Mouse (Mus musculus) spleen, adult 2 months (tissue): ENCODE data around the gene Tmem95. TPM values are rescaled to one million over a fixed set of nuclear protein-coding genes. Genes with fewer than 3 reads are reported as not detected.

Experiments
- DNase-seq, 2 experiments: peaks; one replicate each; pipeline versions ENCODE4 v3.0.0 to v3.0.0-alpha.2; 2012 to 2021; ENCODE audit warnings: low spot score in 2 of 2, low read depth in 1 of 2
- H3K27ac ChIP-seq: fragments of 200-500 bp; 2 replicates; pipeline ENCODE4 v1.5.1; 2012; ENCODE audit warnings: low read length, inconsistent platforms; ENCODE audit not compliant: insufficient read depth
- H3K27me3 ChIP-seq: fragments of 200-500 bp; 2 replicates; pipeline ENCODE4 v1.6.1; 2012; ENCODE audit warnings: mild to moderate bottlenecking, moderate library complexity, low read length, inconsistent platforms; ENCODE audit not compliant: control insufficient read depth, insufficient read depth
- H3K36me3 ChIP-seq: fragments of 200-500 bp; 2 replicates; pipeline ENCODE4 v1.6.1; 2012; ENCODE audit warnings: mild to moderate bottlenecking, low read length, inconsistent platforms; ENCODE audit not compliant: control insufficient read depth, insufficient read depth
- H3K4me1 ChIP-seq: fragments of 200-500 bp; 2 replicates; pipeline ENCODE4 v1.6.1; 2011; ENCODE audit warnings: inconsistent platforms; ENCODE audit not compliant: control insufficient read depth, insufficient read depth, insufficient read length
- H3K4me3 ChIP-seq: fragments of 200-500 bp; 2 replicates; pipeline ENCODE4 v1.5.1; 2011; ENCODE audit warnings: mild to moderate bottlenecking, inconsistent platforms; ENCODE audit not compliant: insufficient read depth, insufficient read length; ENCODE audit errors: extremely low read depth
- CTCF ChIP-seq: fragments of 200-500 bp; IDR thresholded peaks from 2 replicates; pipeline ENCODE4 v1.5.1; 2011; ENCODE audit warnings: mild to moderate bottlenecking, inconsistent platforms; ENCODE audit not compliant: insufficient read depth, insufficient read length, insufficient replicate concordance; ENCODE audit errors: extremely low read depth
- POLR2A ChIP-seq: fragments of 200-500 bp; IDR thresholded peaks from 2 replicates; pipeline ENCODE4 v1.6.1; 2011; ENCODE audit warnings: low read depth, low read length, inconsistent platforms
- WGBS: fragments of 180-500 bp; shearing (Covaris S2); methylation state at CpG from one replicate; pipeline ENCODE4 v1.1.7; 2018; 5-methylcytosine and 5-hydroxymethylcytosine counted together
- polyA plus RNA-seq: library from polyadenylated mRNA; depleted of rRNA; stranded (reverse); fragments of >200 nt; gene quantifications from 2 replicates; pipeline ENCODE4 v1.2.3, GENCODE M21; 2012

Tmem95 gene
- polyA plus RNA-seq, 1 experiment: not detected

DNA sequence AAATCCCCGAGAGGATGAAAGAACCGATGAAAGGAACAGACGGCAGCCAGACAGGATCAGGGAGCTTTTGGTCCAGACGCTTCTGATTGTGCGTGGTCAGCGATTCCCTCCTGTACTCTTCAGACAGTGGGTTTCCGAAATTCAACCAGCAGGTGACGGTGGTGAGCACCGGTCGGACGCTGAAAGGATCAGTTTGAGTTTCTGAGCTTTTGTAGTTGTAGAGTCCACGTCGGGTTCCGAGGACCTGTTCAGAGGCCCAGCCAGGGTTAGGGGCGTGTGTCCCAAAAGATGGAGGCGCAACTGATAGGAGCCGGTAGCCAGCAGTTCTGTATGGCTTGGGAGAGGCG, 2.7 kb upstream of the Tmem95 start:
- no peak for TF ChIP-seq POLR2A
- TF ChIP-seq CTCF: peak; percentile 82; the same call in 1 of the 2 replicates
- peaks cover 5% of the 10 kb centered on the region; the same call in 1 of the 2 replicates for H3K4me1 ChIP-seq
- H3K36me3 ChIP-seq: peaks cover 22% of the 10 kb centered on the region
- peak overlapping the region; percentile 70 for H3K4me3 ChIP-seq
- WGBS: 2% methylated on average over 18 of the region's 18 CpGs
- H3K27ac ChIP-seq: peak overlapping the region; percentile 93
- no peaks in the 10 kb centered on the region for H3K27me3 ChIP-seq
- peak; percentile 55 to 75 for DNase-seq

DNA sequence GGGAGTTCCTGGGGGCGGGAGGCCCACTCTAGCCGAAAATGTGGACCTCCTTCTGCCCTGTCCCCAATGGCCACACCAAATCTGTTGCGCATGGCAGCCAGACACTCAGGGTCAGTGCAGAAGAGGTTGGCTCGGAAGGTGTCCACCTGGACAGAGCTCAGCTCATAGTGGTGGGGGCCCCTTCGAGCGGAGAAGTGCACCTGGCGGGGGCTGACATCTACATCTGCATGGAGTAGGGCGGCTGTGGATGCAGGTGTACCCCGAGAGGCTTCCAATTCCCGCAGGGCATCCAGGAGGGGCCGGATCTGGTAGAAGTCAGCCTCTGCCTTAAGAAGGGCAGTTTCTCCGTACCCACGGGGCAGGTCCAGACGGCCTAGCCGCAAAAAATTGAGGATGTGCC, 1.9 kb upstream of the Tmem95 start:
- H3K4me3 ChIP-seq: no peak overlapping the region; the same call in 1 of the 2 replicates
- H3K36me3 ChIP-seq: peaks cover 14% of the 10 kb centered on the region
- TF ChIP-seq CTCF (no peak), POLR2A (no peak)
- DNase-seq: no peak
- H3K4me1 ChIP-seq: peaks cover 5% of the 10 kb centered on the region; the same call in 1 of the 2 replicates
- no peak overlapping the region; the same call in 1 of the 2 replicates for H3K27ac ChIP-seq
- no peaks in the 10 kb centered on the region for H3K27me3 ChIP-seq
- 87% methylated on average over 15 of the region's 15 CpGs for WGBS

DNA sequence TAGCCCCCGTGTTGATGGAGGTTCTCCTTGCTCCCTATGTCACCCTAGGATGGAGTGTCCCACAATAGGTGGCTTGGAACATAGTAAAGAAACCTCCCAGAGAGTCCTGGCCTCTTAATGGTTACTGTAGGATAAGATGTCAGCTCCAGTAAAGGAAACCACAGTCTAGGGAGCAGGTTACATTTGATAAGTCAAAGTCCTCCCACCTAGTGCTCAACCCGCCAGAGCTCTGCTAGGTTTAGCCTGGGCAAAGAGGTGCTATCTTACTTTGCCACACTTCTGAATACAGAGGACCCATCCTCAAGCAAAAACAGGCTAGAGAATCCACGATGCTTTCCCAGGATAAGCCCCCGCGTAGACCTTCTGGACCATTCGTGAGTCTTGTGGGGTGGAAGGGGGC, 1.1 kb upstream of the Tmem95 start:
- peaks cover 5% of the 10 kb centered on the region; the same call in 1 of the 2 replicates for H3K4me1 ChIP-seq
- DNase-seq: no peak
- H3K36me3 ChIP-seq: peaks cover 7% of the 10 kb centered on the region
- 79% methylated on average over 6 of the region's 6 CpGs for WGBS
- no peaks in the 10 kb centered on the region for H3K27me3 ChIP-seq
- TF ChIP-seq CTCF (no peak), POLR2A (no peak)
- no peak overlapping the region for H3K27ac ChIP-seq
- no peak overlapping the region for H3K4me3 ChIP-seq

DNA sequence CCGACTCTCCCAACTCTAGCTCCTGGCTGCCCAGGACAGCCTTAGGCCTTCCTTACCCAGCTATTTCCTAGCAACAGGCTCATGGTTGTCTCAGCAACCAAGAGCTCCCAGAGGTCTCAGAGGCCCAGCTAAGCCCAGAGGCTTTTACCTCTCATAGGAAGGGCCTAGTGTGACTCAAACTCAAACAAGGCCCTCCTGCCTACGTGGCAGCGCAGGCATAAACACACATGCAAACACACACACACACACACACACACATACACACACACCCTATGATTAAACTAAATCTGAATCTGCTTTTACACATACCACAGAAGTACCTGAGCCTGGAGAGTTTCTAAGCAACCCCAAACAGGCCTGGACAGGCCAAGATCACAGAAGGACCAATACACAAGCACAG, 581 bp upstream of the Tmem95 start:
- TF ChIP-seq CTCF (no peak), POLR2A (no peak)
- H3K4me1 ChIP-seq: peaks cover 5% of the 10 kb centered on the region; the same call in 1 of the 2 replicates
- no peak for DNase-seq
- no peaks in the 10 kb centered on the region for H3K27me3 ChIP-seq
- WGBS: 95% methylated on average over 3 of the region's 3 CpGs
- H3K36me3 ChIP-seq: peaks cover 2% of the 10 kb centered on the region
- H3K27ac ChIP-seq: no peak overlapping the region
- no peak overlapping the region for H3K4me3 ChIP-seq

DNA sequence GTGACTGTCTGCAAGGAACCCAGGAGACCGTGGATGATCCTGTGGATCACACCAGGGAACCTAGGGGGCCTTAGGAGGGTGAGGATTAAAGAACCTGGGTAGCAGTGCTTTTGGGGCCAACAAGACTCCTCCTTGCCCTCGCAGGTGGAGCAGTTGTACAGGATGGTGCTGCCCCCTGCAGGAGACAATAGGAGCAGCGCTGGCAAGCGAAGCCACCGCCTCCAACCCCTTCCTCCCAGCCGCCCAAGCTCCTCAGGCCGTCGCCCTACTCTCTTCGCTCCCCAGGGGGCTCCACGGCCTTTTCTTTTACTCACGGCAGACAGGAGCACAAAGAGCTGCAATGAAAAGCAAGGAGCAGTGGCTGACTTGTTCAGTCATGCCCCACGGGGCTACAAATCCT, 951 bp downstream of the Tmem95 start:
- peak; percentile 68 to 80 for DNase-seq
- Histone ChIP-seq H3K4me1 (peaks cover 5% of the 10 kb centered on the region; the same call in 1 of the 2 replicates), H3K27me3 (no peaks in the 10 kb centered on the region), H3K27ac (no peak overlapping the region; the same call in 1 of the 2 replicates), H3K4me3 (no peak overlapping the region), H3K36me3 (no peaks in the 10 kb centered on the region)
- 3% methylated on average over 12 of the region's 12 CpGs for WGBS
- TF ChIP-seq CTCF (peak; percentile 87), POLR2A (no peak)

DNA sequence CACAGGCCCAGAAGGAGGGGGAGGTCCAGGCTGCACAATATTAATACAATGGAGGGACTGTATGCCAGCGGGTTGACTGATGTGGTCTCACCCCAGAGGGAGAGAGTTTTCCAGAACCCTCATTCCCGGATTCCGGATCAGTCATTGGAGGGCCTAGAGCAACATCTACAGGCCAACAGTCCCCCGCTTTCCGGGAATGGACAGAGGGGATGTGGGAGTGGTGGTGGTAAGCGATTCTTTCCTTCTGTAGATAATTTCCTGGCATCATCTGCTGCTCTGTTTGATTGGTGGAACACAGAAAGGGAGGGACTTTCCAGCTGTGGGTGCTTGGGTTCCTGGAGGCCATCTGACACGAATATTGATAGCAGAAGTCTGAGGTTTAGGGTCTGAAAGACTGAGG, 1.6 kb downstream of the Tmem95 start:
- no peaks in the 10 kb centered on the region for H3K27me3 ChIP-seq
- no peaks in the 10 kb centered on the region for H3K4me1 ChIP-seq
- no peak overlapping the region; the same call in 1 of the 2 replicates for H3K27ac ChIP-seq
- H3K4me3 ChIP-seq: no peak overlapping the region
- 39% methylated on average over 7 of the region's 7 CpGs for WGBS
- DNase-seq: no peak
- no peak for TF ChIP-seq CTCF
- TF ChIP-seq POLR2A: no peak
- H3K36me3 ChIP-seq: no peaks in the 10 kb centered on the region

DNA sequence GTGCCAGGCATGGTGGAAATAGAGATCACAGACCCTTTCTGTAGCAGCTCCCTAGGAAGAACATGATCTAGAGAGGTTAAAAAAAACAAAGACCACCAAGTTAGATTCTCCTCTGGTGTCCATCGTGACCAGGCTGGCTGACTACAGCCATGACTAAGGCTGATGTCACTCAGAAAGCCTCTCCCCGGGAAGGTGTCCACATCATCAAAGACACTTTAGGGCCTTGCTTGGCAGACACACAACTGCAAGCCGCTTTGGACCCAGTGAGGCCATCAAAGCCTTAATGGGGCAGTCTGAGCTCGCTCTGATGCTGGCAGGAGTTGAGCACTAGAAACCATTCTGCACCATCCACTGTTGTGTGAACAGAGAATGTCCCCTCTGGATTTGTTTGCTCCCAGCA, 5.4 kb downstream of the Tmem95 start:
- Histone ChIP-seq H3K4me1 (no peaks in the 10 kb centered on the region), H3K27ac (no peak overlapping the region), H3K4me3 (no peak overlapping the region), H3K36me3 (no peaks in the 10 kb centered on the region), H3K27me3 (no peaks in the 10 kb centered on the region)
- no peak for DNase-seq
- TF ChIP-seq POLR2A: no peak
- TF ChIP-seq CTCF: no peak
- 84% methylated on average over 4 of the region's 4 CpGs for WGBS
